Mouse (Mus musculus): ENCODE data around the gene Rasef. TPM values are rescaled to one million over a fixed set of nuclear protein-coding genes. Genes with fewer than 3 reads are reported as not detected.

The Rasef gene
- 0.80 and 1.0 TPM in 2 replicates for polyA plus RNA-seq (2016; fragmentation: Nextera tagmentation; extraction: Ambion mirVana)

DNA sequence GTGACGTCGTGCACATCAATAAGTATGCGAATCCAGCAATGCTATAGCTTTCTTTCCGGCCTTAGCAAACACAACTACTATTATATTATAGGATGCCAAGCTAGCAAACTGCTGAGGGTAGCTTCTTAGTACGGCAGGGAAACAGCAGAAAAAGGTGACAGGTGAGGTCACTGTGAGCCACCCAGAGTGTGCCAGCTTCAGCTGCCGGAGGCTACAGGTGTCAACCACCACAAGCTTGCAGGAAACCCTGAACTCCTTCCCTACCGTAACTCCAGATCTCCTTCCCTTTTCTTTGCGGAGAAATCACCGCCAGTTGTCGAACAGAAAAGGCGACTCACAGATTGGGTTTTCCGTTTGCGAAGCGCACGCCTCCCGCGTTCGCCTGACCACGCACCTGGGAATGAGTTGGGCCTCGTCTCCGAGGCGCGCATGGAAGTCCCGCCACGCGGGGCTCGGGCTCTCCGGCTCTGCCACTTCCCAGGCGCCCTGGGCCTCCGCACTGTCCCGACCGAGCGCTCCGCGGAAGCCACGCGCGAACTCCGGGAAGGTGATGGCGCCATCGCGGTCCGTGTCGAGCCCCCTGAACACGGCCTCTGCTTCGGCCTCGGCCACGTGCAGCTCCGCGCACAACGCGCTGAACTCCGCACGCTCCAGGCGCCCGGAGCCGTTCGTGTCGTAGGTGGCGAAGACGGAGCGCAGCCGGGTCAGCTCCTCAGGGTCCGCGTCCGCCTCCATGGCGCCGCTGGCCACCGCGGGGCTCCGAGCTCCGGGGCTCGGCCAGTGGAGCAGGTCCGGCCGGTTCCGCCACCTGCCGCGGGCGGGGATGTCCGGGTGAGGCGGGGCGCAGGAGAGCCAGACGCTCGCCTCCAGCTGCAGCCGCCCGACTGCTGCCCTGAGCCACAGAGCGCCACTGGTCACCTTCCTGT, at the start of gene Rasef:
TSS of gene Rasef (minus strand) at position 735 of the 926 bp plus-strand sequence.
- Histone ChIP-seq H3K36me3 (replicated peaks) (no peaks in the 10 kb centered on the region), H3K27me3 (peaks cover 30% of the 10 kb centered on the region), H3K4me3 (replicated peaks) (peak within 1 kb of the TSS; percentile 52), H3K4me2 (peak within 1 kb of the TSS; percentile 94), H3K9ac (peak within 1 kb of the TSS; percentile 51), H3K9me3 (no peaks in the 10 kb centered on the region), H3K4me1 (peaks cover 10% of the 10 kb centered on the region), H3K27ac (no peak within 1 kb of the TSS)
- ATAC-seq (ENCODE audit: low FRiP score): peak; percentile 82
- 6% methylated on average over 72 of the region's 87 CpGs for WGBS

GRCm38 (mm10) chr4:73826587-73826986, 35.8 kb upstream of the Rasef start:
- Histone ChIP-seq H3K4me2 (no peak overlapping the region), H3K27ac (no peak overlapping the region), H3K9me3 (no peaks in the 10 kb centered on the region), H3K4me3 (replicated peaks) (no peak overlapping the region), H3K9ac (no peak overlapping the region), H3K4me1 (no peaks in the 10 kb centered on the region), H3K27me3 (no peaks in the 10 kb centered on the region), H3K36me3 (replicated peaks) (no peaks in the 10 kb centered on the region)
- no peak for ATAC-seq (ENCODE audit: low FRiP score)
- 87% methylated on average over 3 of the region's 3 CpGs for WGBS

DNA sequence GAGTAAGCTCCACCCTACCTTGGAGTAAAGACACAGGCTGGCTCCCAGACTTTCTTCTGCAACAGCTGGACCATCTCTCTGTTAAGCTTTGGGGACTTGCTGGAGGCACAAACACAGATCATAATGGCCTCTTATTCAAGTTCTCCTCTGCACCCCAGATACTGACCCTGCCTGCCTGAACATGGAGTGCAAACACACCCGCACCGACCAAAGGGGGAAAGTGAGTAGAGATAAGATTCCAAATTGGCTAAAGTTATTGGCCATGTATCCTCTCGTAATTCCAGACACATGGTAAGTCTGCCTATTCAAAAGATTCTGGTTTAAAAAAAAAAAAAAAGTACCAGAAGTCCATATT, 369 bp upstream of the Rasef start:
- Histone ChIP-seq H3K4me1 (peaks cover 10% of the 10 kb centered on the region), H3K27me3 (peaks cover 30% of the 10 kb centered on the region), H3K4me2 (peak overlapping the region; percentile 94), H3K27ac (no peak overlapping the region), H3K36me3 (replicated peaks) (no peaks in the 10 kb centered on the region), H3K4me3 (replicated peaks) (peak overlapping the region; percentile 52), H3K9ac (peak overlapping the region; percentile 51; the same call in 1 of the 2 replicates), H3K9me3 (no peaks in the 10 kb centered on the region)
- 41% methylated on average over 3 of the region's 3 CpGs for WGBS
- no peak for ATAC-seq (ENCODE audit: low FRiP score)

- Histone ChIP-seq H3K27ac (no peak overlapping the region), H3K4me3 (replicated peaks) (no peak overlapping the region), H3K4me2 (no peak overlapping the region), H3K4me1 (peaks cover 10% of the 10 kb centered on the region), H3K9ac (no peak overlapping the region), H3K27me3 (peaks cover 30% of the 10 kb centered on the region), H3K36me3 (replicated peaks) (no peaks in the 10 kb centered on the region), H3K9me3 (no peaks in the 10 kb centered on the region)
- ATAC-seq (ENCODE audit: low FRiP score): no peak
- 63% methylated on average over 6 of the region's 6 CpGs for WGBS
Observed at GRCm38 (mm10) chr4:73789534-73789933, 1.3 kb downstream of the Rasef start.

- ATAC-seq (ENCODE audit: low FRiP score): no peak
- Histone ChIP-seq H3K4me2 (no peak overlapping the region), H3K4me1 (peaks cover 10% of the 10 kb centered on the region), H3K4me3 (replicated peaks) (no peak overlapping the region), H3K27ac (no peak overlapping the region), H3K27me3 (peaks cover 30% of the 10 kb centered on the region), H3K9me3 (no peaks in the 10 kb centered on the region), H3K36me3 (replicated peaks) (no peaks in the 10 kb centered on the region), H3K9ac (no peak overlapping the region)
- WGBS: 88% methylated on average over 7 of the region's 7 CpGs
Observed at GRCm38 (mm10) chr4:73788076-73788730, 2.6 kb downstream of the Rasef start.

DNA sequence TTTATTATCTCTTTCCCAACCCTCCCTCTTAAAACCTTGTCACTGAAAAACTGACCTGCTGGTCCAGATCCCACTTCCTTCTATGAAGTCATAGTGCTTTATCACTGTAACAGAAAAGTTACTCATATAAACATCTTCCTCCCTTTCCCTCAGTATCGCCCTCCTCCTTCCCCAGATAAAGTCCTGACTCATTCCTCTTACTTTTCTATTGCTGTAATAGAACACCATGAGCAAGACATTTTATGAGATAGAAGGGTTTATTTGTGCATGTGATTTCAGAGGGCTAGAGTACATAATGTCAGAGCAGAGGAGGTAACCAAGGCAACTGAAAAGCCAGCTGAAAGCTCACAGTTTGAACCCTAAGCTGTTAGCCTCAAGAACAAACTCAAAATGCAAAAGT, 6.6 kb downstream of the Rasef start:
- Histone ChIP-seq H3K9me3 (no peaks in the 10 kb centered on the region), H3K4me3 (replicated peaks) (no peak overlapping the region), H3K36me3 (replicated peaks) (no peaks in the 10 kb centered on the region), H3K27ac (no peak overlapping the region), H3K4me2 (no peak overlapping the region), H3K27me3 (peaks cover 3% of the 10 kb centered on the region), H3K9ac (no peak overlapping the region), H3K4me1 (no peaks in the 10 kb centered on the region)
- no peak for ATAC-seq (ENCODE audit: low FRiP score)
- 86% methylated on average over 1 of the region's 1 CpGs for WGBS

DNA sequence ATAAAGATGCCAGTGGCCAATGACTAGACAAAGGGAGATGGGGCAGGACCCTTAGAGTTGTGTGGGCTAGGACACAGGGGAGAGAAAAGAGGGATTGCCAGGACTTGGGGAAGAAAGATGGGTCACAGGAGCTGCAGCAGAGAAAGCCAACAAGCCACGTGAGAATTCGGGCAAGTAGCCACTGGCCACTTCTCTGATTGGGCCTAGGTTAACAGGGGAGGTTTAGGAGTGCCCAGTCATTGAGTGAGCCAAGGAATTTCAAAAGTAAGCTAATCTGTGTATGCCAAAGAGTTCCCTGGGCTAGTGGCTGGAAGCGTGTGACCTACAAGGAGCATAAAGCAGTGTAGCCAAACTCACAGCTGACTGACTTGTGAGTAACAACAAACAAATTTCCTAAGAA, 9.7 kb downstream of the Rasef start:
- Histone ChIP-seq H3K4me2 (no peak overlapping the region), H3K4me1 (no peaks in the 10 kb centered on the region), H3K27ac (no peak overlapping the region), H3K9ac (no peak overlapping the region), H3K27me3 (no peaks in the 10 kb centered on the region), H3K9me3 (no peaks in the 10 kb centered on the region), H3K36me3 (replicated peaks) (no peaks in the 10 kb centered on the region), H3K4me3 (replicated peaks) (no peak overlapping the region)
- no peak for ATAC-seq (ENCODE audit: low FRiP score)
- WGBS: 90% methylated on average over 3 of the region's 3 CpGs

- H3K4me1 ChIP-seq: 0 out of 2 replicates have a peak, but pooled peaks cover 3% of the 10 kb centered on the region
- 89% methylated on average over 2 of the region's 2 CpGs for WGBS
Observed at GRCm38 (mm10) chr4:73775266-73775665, 15.5 kb downstream of the Rasef start.

DNA sequence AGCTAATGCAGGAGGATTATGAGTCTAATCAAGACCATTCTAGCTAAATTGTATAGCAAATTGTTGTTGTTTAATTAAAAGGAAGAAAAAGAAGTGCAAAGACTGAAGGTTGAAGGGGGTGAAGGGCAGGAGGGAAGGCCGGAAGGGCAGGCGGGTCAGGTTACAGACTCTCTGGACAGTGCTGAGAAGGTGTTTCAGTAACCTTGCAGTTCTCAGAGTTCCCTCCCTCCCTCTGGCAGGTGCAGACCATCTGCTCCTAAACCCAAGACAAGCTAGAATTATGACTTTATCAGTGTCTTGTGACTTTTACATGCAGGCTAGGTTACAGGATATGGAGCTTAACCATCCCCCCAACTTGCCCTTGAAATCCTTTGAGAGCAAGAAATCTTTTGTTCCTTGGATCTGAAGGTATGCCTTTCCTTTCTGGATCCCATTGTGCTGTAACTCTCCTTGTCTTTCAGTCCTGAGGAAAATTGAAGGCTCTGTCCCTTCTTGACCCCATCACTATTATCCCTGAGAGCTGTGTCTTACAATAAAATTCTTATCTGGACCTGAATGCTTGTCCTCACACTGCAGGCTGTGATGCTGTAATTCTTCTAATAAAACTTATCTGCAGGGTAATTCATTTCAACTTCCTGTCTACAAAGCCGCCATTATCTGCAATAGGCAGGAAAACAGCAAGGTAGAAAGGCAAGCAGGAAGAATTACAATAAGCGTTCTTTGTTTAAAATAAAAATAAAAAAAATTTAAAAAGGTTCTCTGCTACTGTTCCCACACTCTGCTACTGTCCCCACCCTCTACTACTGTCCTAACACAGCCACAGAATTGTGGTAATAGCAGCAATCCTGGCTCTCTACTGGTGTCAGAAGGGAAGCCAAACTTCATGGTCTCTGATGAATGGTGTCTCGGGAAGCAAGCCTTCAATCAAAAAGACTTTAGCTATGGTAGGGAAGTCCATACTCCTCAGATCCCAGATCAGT, 16.7 kb downstream of the Rasef start:
- no peaks in the 10 kb centered on the region for H3K9me3 ChIP-seq

More at GRCm38 (mm10) chr4:73775266-73775665, 15.5 kb downstream of the Rasef start:
- H3K4me2 ChIP-seq: no peak overlapping the region
- H3K4me3 ChIP-seq (replicated peaks): no peak overlapping the region
- H3K9ac ChIP-seq: no peak overlapping the region
- H3K9me3 ChIP-seq: no peaks in the 10 kb centered on the region
- no peaks in the 10 kb centered on the region for H3K27me3 ChIP-seq
- no peak overlapping the region for H3K27ac ChIP-seq
- H3K36me3 ChIP-seq (replicated peaks): no peaks in the 10 kb centered on the region
- ATAC-seq (ENCODE audit: low FRiP score): no peak

DNA sequence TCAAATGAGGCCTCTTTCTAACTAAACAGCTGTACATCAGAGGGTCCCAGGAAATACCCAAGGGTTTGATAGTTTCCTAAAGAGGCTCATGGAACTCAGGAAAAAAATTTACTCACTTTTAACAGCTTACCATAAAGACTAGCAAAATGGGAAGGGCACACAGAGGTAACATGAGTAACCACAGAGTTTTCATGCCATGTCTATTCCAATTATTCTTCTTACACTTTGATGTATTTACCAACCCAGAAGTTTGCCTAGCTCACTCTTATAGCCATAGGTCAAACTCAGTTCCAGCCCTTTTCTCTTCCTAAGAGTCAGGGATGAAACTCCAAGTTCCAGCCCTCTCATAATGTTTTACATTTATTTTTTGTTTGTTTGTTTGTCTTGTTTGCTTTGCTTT, 18.8 kb downstream of the Rasef start:
- Histone ChIP-seq H3K27ac (no peak overlapping the region), H3K9ac (no peak overlapping the region), H3K27me3 (no peaks in the 10 kb centered on the region), H3K36me3 (replicated peaks) (no peaks in the 10 kb centered on the region), H3K4me1 (0 out of 2 replicates have a peak, but pooled peaks cover 3% of the 10 kb centered on the region), H3K4me2 (no peak overlapping the region), H3K9me3 (no peaks in the 10 kb centered on the region), H3K4me3 (replicated peaks) (no peak overlapping the region)
- no peak for ATAC-seq (ENCODE audit: low FRiP score)

More for the DNA sequence above, 16.7 kb downstream of the Rasef start:
- H3K4me2 ChIP-seq: no peak overlapping the region
- WGBS: 58% methylated on average over 5 of the region's 5 CpGs
- no peaks in the 10 kb centered on the region for H3K36me3 ChIP-seq (replicated peaks)
- no peak overlapping the region for H3K4me3 ChIP-seq (replicated peaks)
- H3K9ac ChIP-seq: no peak overlapping the region
- H3K4me1 ChIP-seq: 0 out of 2 replicates have a peak, but pooled peaks cover 3% of the 10 kb centered on the region
- H3K27me3 ChIP-seq: no peaks in the 10 kb centered on the region
- no peak overlapping the region for H3K27ac ChIP-seq
- no peak for ATAC-seq (ENCODE audit: low FRiP score)

DNA sequence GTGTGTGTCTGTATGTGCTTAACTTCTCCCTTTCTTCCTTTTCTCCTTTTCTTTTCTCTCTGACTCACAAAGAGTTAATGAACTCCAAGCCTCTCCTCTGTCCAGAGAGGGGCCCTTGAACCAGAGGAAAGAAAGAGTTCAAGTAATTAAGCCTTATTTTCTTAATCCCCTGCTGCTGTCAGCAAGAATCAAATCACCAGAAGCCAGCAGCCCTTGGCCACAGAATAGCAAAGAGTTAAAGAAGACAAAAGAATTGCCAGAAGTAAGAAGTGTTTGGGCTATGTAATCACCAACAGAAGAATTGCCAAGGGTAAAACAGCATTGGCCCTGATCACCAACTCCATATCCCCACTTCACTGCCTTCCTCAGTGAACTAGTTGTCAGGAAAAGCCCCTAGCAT, 20.2 kb downstream of the Rasef start:
- no peak overlapping the region for H3K4me3 ChIP-seq (replicated peaks)
- 0 out of 2 replicates have a peak, but pooled peaks cover 3% of the 10 kb centered on the region for H3K4me1 ChIP-seq
- no peak overlapping the region for H3K4me2 ChIP-seq
- H3K36me3 ChIP-seq (replicated peaks): no peaks in the 10 kb centered on the region
- H3K27ac ChIP-seq: no peak overlapping the region
- H3K27me3 ChIP-seq: no peaks in the 10 kb centered on the region
- H3K9ac ChIP-seq: no peak overlapping the region
- ATAC-seq (ENCODE audit: low FRiP score): no peak
- no peaks in the 10 kb centered on the region for H3K9me3 ChIP-seq

GRCm38 (mm10) chr4:73768156-73768555, 22.6 kb downstream of the Rasef start:
- no peaks in the 10 kb centered on the region for H3K36me3 ChIP-seq (replicated peaks)
- H3K9me3 ChIP-seq: no peaks in the 10 kb centered on the region
- WGBS: 84% methylated on average over 3 of the region's 3 CpGs
- H3K9ac ChIP-seq: no peak overlapping the region
- no peak overlapping the region for H3K4me3 ChIP-seq (replicated peaks)
- H3K27ac ChIP-seq: no peak overlapping the region
- no peak for ATAC-seq (ENCODE audit: low FRiP score)
- no peaks in the 10 kb centered on the region for H3K27me3 ChIP-seq
- no peak overlapping the region for H3K4me2 ChIP-seq
- 0 out of 2 replicates have a peak, but pooled peaks cover 3% of the 10 kb centered on the region for H3K4me1 ChIP-seq
